Mouse (Mus musculus) urinary bladder, adult 18-20 months (tissue): Measurements from ENCODE around the gene Hemk1.

Experiments
- DNase-seq, 2 experiments: peaks; one replicate each; pipeline ENCODE4 v3.0.0; 2022; ENCODE audit warnings: low spot score in 2 of 2, mixed read lengths in 2 of 2

Hemk1 gene

GRCm38 (mm10) chr9:107295616-107296015, 42.5 kb downstream of the Hemk1 start:
- DNase-seq, result no peak

- DNase-seq, result peak; percentile 71 to 80
Measured at GRCm38 (mm10) chr9:107294249-107294648, 43.9 kb downstream of the Hemk1 start.

- peak; percentile 69 to 80 for DNase-seq
Measured at GRCm38 (mm10) chr9:107290897-107291296, 47.3 kb downstream of the Hemk1 start.

- peak; percentile 82 to 88 for DNase-seq
Measured at GRCm38 (mm10) chr9:107289211-107290076, 48.7 kb downstream of the Hemk1 start, which contains the start of gene Mapkapk3. Gene Mapkapk3, minus strand, starts transcription at chr9:107289877.

GRCm38 (mm10) chr9:107288711-107289110, 49.4 kb downstream of the Hemk1 start:
- peak in 1 of 2 experiments; percentile 56 for DNase-seq

- DNase-seq, result no peak
Measured at GRCm38 (mm10) chr9:107288105-107288650, 50.0 kb downstream of the Hemk1 start.

GRCm38 (mm10) chr9:107287294-107287693, 50.9 kb downstream of the Hemk1 start:
- DNase-seq, result no peak

GRCm38 (mm10) chr9:107285009-107285408, 53.1 kb downstream of the Hemk1 start:
- peak; percentile 64 to 79 for DNase-seq

- no peak for DNase-seq
Measured at GRCm38 (mm10) chr9:107282951-107283350, 55.2 kb downstream of the Hemk1 start.

- no peak for DNase-seq
Measured at GRCm38 (mm10) chr9:107281241-107281987, 56.7 kb downstream of the Hemk1 start.

- no peak for DNase-seq
Measured at GRCm38 (mm10) chr9:107280322-107281027, 57.7 kb downstream of the Hemk1 start.

- DNase-seq, result peak in 1 of 2 experiments; percentile 30
Measured at GRCm38 (mm10) chr9:107279378-107280321, 58.5 kb downstream of the Hemk1 start.

- DNase-seq, result peak in 1 of 2 experiments; percentile 33
Measured at GRCm38 (mm10) chr9:107278527-107279377, 59.4 kb downstream of the Hemk1 start.

- no peak for DNase-seq
Measured at GRCm38 (mm10) chr9:107278126-107278525, 60.0 kb downstream of the Hemk1 start.

- no peak for DNase-seq
Measured at GRCm38 (mm10) chr9:107277603-107278002, 60.5 kb downstream of the Hemk1 start.
